Mouse (Mus musculus): ENCODE results near the gene Klc3.

- TF ChIP-seq MEF2A (IDR thresholded peaks at IDR 0.05; ENCODE audit: borderline replicate concordance, low read depth, low read length), result no peak
- no peak for TF ChIP-seq POLR2A (IDR thresholded peaks at IDR 0.05; ENCODE audit: low read depth, low read length)
- no peak for TF ChIP-seq TBP (conservative IDR thresholded peaks at IDR 0.05; ENCODE audit: low read depth, low read length)
- TF ChIP-seq NELFE (IDR thresholded peaks at IDR 0.05; ENCODE audit: low read depth, low read length), result no peak
- no peak for TF ChIP-seq EP300 (IDR thresholded peaks at IDR 0.05; ENCODE audit: low read length)
- TF ChIP-seq JUN (IDR thresholded peaks at IDR 0.05; ENCODE audit: insufficient read depth, low read depth, low read length), result no peak
- TF ChIP-seq GABPA (IDR thresholded peaks at IDR 0.05; ENCODE audit: insufficient replicate concordance, low read depth, low read length), result no peak
- no peak for TF ChIP-seq SMC3 (IDR thresholded peaks at IDR 0.05; ENCODE audit: low read depth, low read length)
- no peak for TF ChIP-seq CTCF (conservative IDR thresholded peaks at IDR 0.05 in 1 of 2, IDR thresholded peaks at IDR 0.05 in 1 of 2; ENCODE audit: low read depth in 2 of 2, low read length in 2 of 2)
- TF ChIP-seq UBTF (IDR thresholded peaks at IDR 0.05; ENCODE audit: low read depth, low read length), result no peak
- TF ChIP-seq POLR2AphosphoS2 (IDR thresholded peaks at IDR 0.05; ENCODE audit: low read depth, low read length), result no peak
- TF ChIP-seq ZMIZ1 (IDR thresholded peaks at IDR 0.05; ENCODE audit: low read depth, low read length), result no peak
These were observed 12.7 kb upstream of the Klc3 start for GRCm38 (mm10) chr7:19416590-19416989.
